Mouse (Mus musculus): ENCODE data around the gene Pnpla8. TPM values are rescaled to one million over a fixed set of nuclear protein-coding genes. Genes with fewer than 3 reads are reported as not detected.
A peak's percentile ranks its signal among the peaks of the same experiment; 100 is the strongest.
"Not testable (repeated sequence)": the region's sequence is repeated elsewhere in the genome, so short reads cannot be mapped to it uniquely, and the experiment has no call there.

Gene Pnpla8
- polyA plus RNA-seq (2012; fragmentation: generic; extraction: Trizol): 13.9 TPM

- not testable (repeated sequence) for H3K4me3 ChIP-seq; H3K36me3 ChIP-seq (ENCODE audit: control insufficient read depth, insufficient read depth)
Measured at GRCm38 (mm10) chr12:44221070-44221469, at the start of gene Pnpla8. TSS of gene Pnpla8 (plus strand) at chr12:44221370.

DNA sequence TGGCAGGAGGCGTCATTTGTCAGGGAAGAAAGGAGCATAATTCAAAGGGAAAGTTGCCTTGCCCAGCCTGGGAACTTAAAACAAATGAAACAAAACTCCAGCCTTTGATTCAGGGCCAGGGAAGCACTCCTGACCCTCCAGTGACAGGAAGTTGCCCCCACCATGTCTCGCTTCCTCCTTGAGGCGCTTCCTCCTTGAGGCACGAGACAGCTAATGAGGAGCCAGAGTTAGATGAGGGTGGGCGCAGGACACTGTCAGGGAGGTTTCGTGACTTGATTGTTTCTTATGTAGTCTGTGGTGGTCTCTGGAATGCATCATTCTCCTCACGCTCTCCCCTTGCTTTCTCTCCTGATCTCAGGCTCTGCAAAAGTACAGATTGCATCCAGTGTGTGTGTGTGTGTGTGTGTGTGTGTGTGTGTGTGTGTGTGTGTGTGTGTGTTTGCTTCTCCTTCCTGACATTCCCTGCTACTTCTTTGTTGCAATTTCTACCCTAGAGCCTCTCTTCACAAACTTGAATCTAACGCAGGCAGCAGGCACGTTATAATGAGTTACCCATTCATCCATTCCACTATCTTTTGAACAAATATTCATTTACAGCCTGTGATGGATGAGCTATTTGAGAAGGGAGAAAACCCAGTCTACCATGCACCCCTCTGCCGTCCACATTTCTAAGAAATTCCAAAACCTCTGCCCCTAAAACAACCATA is 44.7 kb upstream of the Pnpla8 start:
- Histone ChIP-seq H3K4me3 (no peak overlapping the region), H3K4me2 (ENCODE audit: low read depth) (no peak overlapping the region), H3ac (ENCODE audit: control insufficient read depth, insufficient read length) (no peak overlapping the region), H3K36me3 (ENCODE audit: control insufficient read depth, insufficient read depth) (no peaks in the 10 kb centered on the region), H3K79me2 (ENCODE audit: control insufficient read depth, insufficient read depth) (no peaks in the 10 kb centered on the region), H3K27me3 (ENCODE audit: control insufficient read depth, insufficient read depth, insufficient read length) (no peaks in the 10 kb centered on the region)
- TF ChIP-seq USF1 (IDR thresholded peaks at IDR 0.05; ENCODE audit: low read depth): no peak
- no peak for TF ChIP-seq REST (IDR thresholded peaks at IDR 0.05; ENCODE audit: insufficient read depth, insufficient read length)
- no peak for TF ChIP-seq TCF3 (IDR thresholded peaks at IDR 0.05; ENCODE audit: insufficient read length, low read depth)
- TF ChIP-seq MYOD1 (IDR thresholded peaks at IDR 0.05; ENCODE audit: control insufficient read depth in 1 of 3, insufficient read length in 2 of 3, low read depth in 2 of 3): no peak
- no peak for TF ChIP-seq E2F4 (IDR thresholded peaks at IDR 0.05; ENCODE audit: insufficient read depth)
- no peak for TF ChIP-seq POLR2AphosphoS2 (IDR thresholded peaks at IDR 0.05; ENCODE audit: insufficient read length, low read depth)

More at GRCm38 (mm10) chr12:44221070-44221469, at the start of gene Pnpla8:
- H3K79me2 ChIP-seq (ENCODE audit: control insufficient read depth, insufficient read depth); H3K27me3 ChIP-seq (ENCODE audit: control insufficient read depth, insufficient read depth, insufficient read length); H3ac ChIP-seq (ENCODE audit: control insufficient read depth, insufficient read length); H3K4me2 ChIP-seq (ENCODE audit: low read depth): not testable (repeated sequence)

- Histone ChIP-seq H3K36me3 (ENCODE audit: control insufficient read depth, insufficient read depth) (no peaks in the 10 kb centered on the region), H3K4me3 (no peak overlapping the region), H3ac (ENCODE audit: control insufficient read depth, insufficient read length) (no peak overlapping the region), H3K79me2 (ENCODE audit: control insufficient read depth, insufficient read depth) (no peaks in the 10 kb centered on the region), H3K4me2 (ENCODE audit: low read depth) (no peak overlapping the region), H3K27me3 (ENCODE audit: control insufficient read depth, insufficient read depth, insufficient read length) (no peaks in the 10 kb centered on the region)
- TF ChIP-seq USF1 (IDR thresholded peaks at IDR 0.05; ENCODE audit: low read depth): no peak
- no peak for TF ChIP-seq MAX (IDR thresholded peaks at IDR 0.05; ENCODE audit: low read depth)
- TF ChIP-seq POLR2A (IDR thresholded peaks at IDR 0.05; ENCODE audit: insufficient read length, low read depth): no peak
- no peak for TF ChIP-seq CEBPB (IDR thresholded peaks at IDR 0.05; ENCODE audit: insufficient read depth, poor library complexity, severe bottlenecking)
- TF ChIP-seq E2F4 (IDR thresholded peaks at IDR 0.05; ENCODE audit: insufficient read depth): no peak
- TF ChIP-seq SRF (IDR thresholded peaks at IDR 0.05; ENCODE audit: control insufficient read depth, insufficient read length, low read depth): no peak
- TF ChIP-seq REST (IDR thresholded peaks at IDR 0.05; ENCODE audit: insufficient read depth, insufficient read length): no peak
- TF ChIP-seq POLR2AphosphoS2 (IDR thresholded peaks at IDR 0.05; ENCODE audit: insufficient read length, low read depth): no peak
- no peak for TF ChIP-seq TCF3 (IDR thresholded peaks at IDR 0.05; ENCODE audit: insufficient read length, low read depth)
- no peak for TF ChIP-seq MYOD1 (IDR thresholded peaks at IDR 0.05; ENCODE audit: control insufficient read depth in 1 of 3, insufficient read length in 2 of 3, low read depth in 2 of 3)
- no peak for TF ChIP-seq TCF12 (IDR thresholded peaks at IDR 0.05; ENCODE audit: insufficient read depth, poor library complexity, severe bottlenecking)
- no peak for TF ChIP-seq MYOG (IDR thresholded peaks at IDR 0.05; ENCODE audit: control insufficient read depth in 1 of 3, insufficient read depth in 1 of 3, insufficient read length in 2 of 3, low read depth in 2 of 3)
Measured at GRCm38 (mm10) chr12:44177038-44177355, 44.2 kb upstream of the Pnpla8 start.

GRCm38 (mm10) chr12:44181081-44181982 is 39.8 kb upstream of the Pnpla8 start:
- no peak overlapping the region for H3K4me3 ChIP-seq
- no peaks in the 10 kb centered on the region for H3K36me3 ChIP-seq (ENCODE audit: control insufficient read depth, insufficient read depth)
- no peak for TF ChIP-seq POLR2A (IDR thresholded peaks at IDR 0.05; ENCODE audit: insufficient read length, low read depth)
- no peak for TF ChIP-seq E2F4 (IDR thresholded peaks at IDR 0.05; ENCODE audit: insufficient read depth)
- no peak for TF ChIP-seq TCF12 (IDR thresholded peaks at IDR 0.05; ENCODE audit: insufficient read depth, poor library complexity, severe bottlenecking)
- TF ChIP-seq SRF (IDR thresholded peaks at IDR 0.05; ENCODE audit: control insufficient read depth, insufficient read length, low read depth): no peak
- TF ChIP-seq REST (IDR thresholded peaks at IDR 0.05; ENCODE audit: insufficient read depth, insufficient read length): no peak
- no peak for TF ChIP-seq MAX (IDR thresholded peaks at IDR 0.05; ENCODE audit: low read depth)
- TF ChIP-seq MYOG (IDR thresholded peaks at IDR 0.05; ENCODE audit: control insufficient read depth in 1 of 3, insufficient read depth in 1 of 3, insufficient read length in 2 of 3, low read depth in 2 of 3): no peak
- TF ChIP-seq CEBPB (IDR thresholded peaks at IDR 0.05; ENCODE audit: insufficient read depth, poor library complexity, severe bottlenecking): no peak
- TF ChIP-seq USF1 (IDR thresholded peaks at IDR 0.05; ENCODE audit: low read depth): no peak
- no peak overlapping the region for H3ac ChIP-seq (ENCODE audit: control insufficient read depth, insufficient read length)
- peak overlapping the region; percentile 59 for H3K4me2 ChIP-seq (ENCODE audit: low read depth)
- H3K79me2 ChIP-seq (ENCODE audit: control insufficient read depth, insufficient read depth): no peaks in the 10 kb centered on the region
- H3K27me3 ChIP-seq (ENCODE audit: control insufficient read depth, insufficient read depth, insufficient read length): no peaks in the 10 kb centered on the region

DNA sequence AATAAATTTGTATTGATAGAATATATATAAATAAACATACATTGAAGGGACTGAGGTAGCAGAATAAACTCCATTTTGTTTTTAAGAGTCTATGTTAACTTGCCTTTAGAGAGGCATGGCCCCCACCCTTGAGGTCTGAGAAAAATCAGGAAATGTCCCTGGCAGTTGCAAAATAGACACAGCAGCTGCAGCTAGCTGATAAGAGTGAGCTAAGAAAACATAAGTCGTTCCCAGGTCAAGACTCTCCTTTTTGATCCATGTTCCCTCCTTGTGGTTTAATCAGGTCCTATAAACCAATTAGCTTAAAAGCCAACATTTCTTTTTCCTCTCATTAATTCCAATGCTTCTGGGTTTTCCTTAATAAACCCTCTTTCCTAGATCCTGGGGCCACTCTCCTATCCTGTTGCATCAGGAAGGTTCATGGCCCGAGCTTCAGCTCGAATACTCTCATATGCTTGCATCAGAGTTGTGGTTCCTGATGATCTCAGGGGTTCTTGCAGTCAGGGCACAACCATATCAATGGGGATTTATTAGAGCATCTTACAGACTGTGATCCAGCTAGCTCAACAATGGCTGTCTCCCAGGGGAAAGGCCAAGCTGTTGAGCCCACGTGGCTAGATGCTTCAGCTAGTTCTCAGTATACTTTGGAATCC is 23.2 kb upstream of the Pnpla8 start:
- no peak overlapping the region for H3K4me2 ChIP-seq (ENCODE audit: low read depth)
- 0 out of 2 replicates have a peak, but pooled peaks have one; percentile 36 for TF ChIP-seq CEBPB (IDR thresholded peaks at IDR 0.05; ENCODE audit: insufficient read depth, poor library complexity, severe bottlenecking)
- TF ChIP-seq POLR2AphosphoS2 (IDR thresholded peaks at IDR 0.05; ENCODE audit: insufficient read length, low read depth): no peak
- no peak for TF ChIP-seq MYOD1 (IDR thresholded peaks at IDR 0.05; ENCODE audit: control insufficient read depth in 1 of 3, insufficient read length in 2 of 3, low read depth in 2 of 3)
- no peak overlapping the region for H3K4me3 ChIP-seq
- H3K79me2 ChIP-seq (ENCODE audit: control insufficient read depth, insufficient read depth): no peaks in the 10 kb centered on the region
- H3ac ChIP-seq (ENCODE audit: control insufficient read depth, insufficient read length): no peak overlapping the region
- no peaks in the 10 kb centered on the region for H3K36me3 ChIP-seq (ENCODE audit: control insufficient read depth, insufficient read depth)
- no peaks in the 10 kb centered on the region for H3K27me3 ChIP-seq (ENCODE audit: control insufficient read depth, insufficient read depth, insufficient read length)
